Mouse (Mus musculus): ENCODE data around the gene Cdh20. TPM values are rescaled to one million over a fixed set of nuclear protein-coding genes. Genes with fewer than 3 reads are reported as not detected.
A peak's percentile ranks its signal among the peaks of the same experiment; 100 is the strongest.
"Not testable (repeated sequence)": the region's sequence is repeated elsewhere in the genome, so short reads cannot be mapped to it uniquely, and the experiment has no call there.

The Cdh20 gene
- polyA plus RNA-seq, 1 experiment from 2014 or later: 1.8 TPM

GRCm38 (mm10) chr1:104944470-104945109 is 176.3 kb downstream of the Cdh20 start:
- Histone ChIP-seq H3K36me3 (ENCODE audit: control insufficient read depth, insufficient read depth) (no peaks in the 10 kb centered on the region), H3K4me1 (replicated peaks; ENCODE audit: control insufficient read depth, insufficient read depth, low read length) (0 out of 2 replicates have a peak, but pooled peaks cover 4% of the 10 kb centered on the region), H3K4me2 (ENCODE audit: low read length) (no peak overlapping the region), H3K9ac (replicated peaks; ENCODE audit: low read depth, low read length) (no peak overlapping the region), H3K9me3 (ENCODE audit: control insufficient read depth, low read length) (no peaks in the 10 kb centered on the region), H3K4me3 (replicated peaks; ENCODE audit: low read length) (no peak overlapping the region), H3K27me3 (replicated peaks; ENCODE audit: control insufficient read depth, insufficient read depth, low read length) (no peaks in the 10 kb centered on the region), H3K27ac (ENCODE audit: low read length) (no peak overlapping the region)
- ATAC-seq: peak; percentile 97
- WGBS: 2% methylated on average over 2 of the region's 2 CpGs

DNA sequence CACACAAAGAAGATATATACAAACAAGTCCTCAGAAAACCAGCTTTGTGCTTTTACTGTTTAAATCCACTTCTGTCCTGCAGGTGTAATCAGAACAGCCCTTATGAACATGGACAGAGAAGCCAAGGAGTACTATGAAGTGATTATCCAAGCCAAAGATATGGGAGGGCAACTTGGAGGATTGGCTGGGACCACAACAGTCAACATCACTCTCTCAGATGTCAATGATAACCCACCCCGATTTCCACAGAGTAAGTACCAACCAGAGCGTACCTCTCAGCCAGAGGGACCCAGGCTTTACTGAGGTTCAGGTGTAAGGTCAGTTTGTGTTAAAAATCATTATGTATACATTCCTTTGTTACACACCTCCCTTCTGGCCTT is 176.8 kb downstream of the Cdh20 start:
- peak; percentile 60 for ATAC-seq
- Histone ChIP-seq H3K4me2 (ENCODE audit: low read length) (no peak overlapping the region), H3K4me1 (replicated peaks; ENCODE audit: control insufficient read depth, insufficient read depth, low read length) (0 out of 2 replicates have a peak, but pooled peaks cover 4% of the 10 kb centered on the region), H3K4me3 (replicated peaks; ENCODE audit: low read length) (no peak overlapping the region), H3K9ac (replicated peaks; ENCODE audit: low read depth, low read length) (no peak overlapping the region), H3K36me3 (ENCODE audit: control insufficient read depth, insufficient read depth) (no peaks in the 10 kb centered on the region), H3K27me3 (replicated peaks; ENCODE audit: control insufficient read depth, insufficient read depth, low read length) (no peaks in the 10 kb centered on the region), H3K9me3 (ENCODE audit: control insufficient read depth, low read length) (no peaks in the 10 kb centered on the region), H3K27ac (ENCODE audit: low read length) (no peak overlapping the region)
- 98% methylated on average over 2 of the region's 2 CpGs for WGBS

DNA sequence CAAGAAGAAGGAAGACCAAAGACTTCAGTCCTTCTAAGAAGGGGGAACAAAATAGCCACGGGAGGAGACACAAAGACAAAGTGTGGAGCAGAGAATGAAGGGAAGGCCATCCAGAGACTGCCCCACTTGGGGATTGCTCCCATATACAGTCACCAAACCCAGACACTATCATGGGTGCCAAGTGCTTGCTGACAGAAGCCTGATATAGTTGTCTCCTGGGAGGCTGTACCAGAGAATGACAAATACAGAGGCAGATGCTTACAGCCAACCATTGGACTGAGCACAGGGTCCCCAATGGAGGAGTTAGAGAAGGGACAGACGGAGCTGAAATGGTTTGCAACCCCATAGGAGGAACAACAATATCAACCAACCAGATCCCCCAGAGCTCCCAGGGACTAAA is 181.3 kb downstream of the Cdh20 start:
- WGBS: 82% methylated on average over 2 of the region's 2 CpGs
- ATAC-seq: not testable (repeated sequence)

DNA sequence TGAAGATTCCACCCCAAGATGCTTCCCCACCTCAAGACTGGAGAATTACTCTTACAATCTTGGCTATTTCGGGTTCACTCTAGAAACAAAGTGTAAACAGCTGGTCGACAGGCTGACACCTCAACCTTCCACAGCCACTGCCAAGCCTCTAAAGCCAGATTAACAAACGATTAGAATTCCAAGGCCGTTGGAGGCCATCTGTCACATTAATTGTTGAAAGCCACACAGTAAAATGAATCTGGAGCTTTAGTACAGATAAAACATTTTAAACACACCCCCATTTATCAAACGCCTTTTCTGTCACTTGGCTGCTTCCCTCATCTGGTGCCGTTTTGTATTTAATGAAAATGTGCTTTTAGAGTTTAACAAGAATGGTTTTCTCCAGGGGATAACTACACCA is 188.7 kb downstream of the Cdh20 start:
- no peaks in the 10 kb centered on the region for H3K9me3 ChIP-seq (ENCODE audit: control insufficient read depth, low read length)
- peak; percentile 58 for ATAC-seq
- no peaks in the 10 kb centered on the region for H3K27me3 ChIP-seq (replicated peaks; ENCODE audit: control insufficient read depth, insufficient read depth, low read length)
- H3K4me2 ChIP-seq (ENCODE audit: low read length): no peak overlapping the region
- H3K4me3 ChIP-seq (replicated peaks; ENCODE audit: low read length): no peak overlapping the region
- H3K4me1 ChIP-seq (replicated peaks; ENCODE audit: control insufficient read depth, insufficient read depth, low read length): peaks cover 3% of the 10 kb centered on the region; the same call in 1 of the 2 replicates
- no peaks in the 10 kb centered on the region for H3K36me3 ChIP-seq (ENCODE audit: control insufficient read depth, insufficient read depth)
- H3K27ac ChIP-seq (ENCODE audit: low read length): no peak overlapping the region
- no peak overlapping the region for H3K9ac ChIP-seq (replicated peaks; ENCODE audit: low read depth, low read length)
- 15% methylated on average over 6 of the region's 6 CpGs for WGBS

More for the DNA sequence above, 181.3 kb downstream of the Cdh20 start:
- H3K27ac ChIP-seq (ENCODE audit: low read length); H3K36me3 ChIP-seq (ENCODE audit: control insufficient read depth, insufficient read depth); H3K4me3 ChIP-seq (replicated peaks; ENCODE audit: low read length); H3K9ac ChIP-seq (replicated peaks; ENCODE audit: low read depth, low read length); H3K4me2 ChIP-seq (ENCODE audit: low read length); H3K9me3 ChIP-seq (ENCODE audit: control insufficient read depth, low read length); H3K27me3 ChIP-seq (replicated peaks; ENCODE audit: control insufficient read depth, insufficient read depth, low read length); H3K4me1 ChIP-seq (replicated peaks; ENCODE audit: control insufficient read depth, insufficient read depth, low read length): not testable (repeated sequence)

DNA sequence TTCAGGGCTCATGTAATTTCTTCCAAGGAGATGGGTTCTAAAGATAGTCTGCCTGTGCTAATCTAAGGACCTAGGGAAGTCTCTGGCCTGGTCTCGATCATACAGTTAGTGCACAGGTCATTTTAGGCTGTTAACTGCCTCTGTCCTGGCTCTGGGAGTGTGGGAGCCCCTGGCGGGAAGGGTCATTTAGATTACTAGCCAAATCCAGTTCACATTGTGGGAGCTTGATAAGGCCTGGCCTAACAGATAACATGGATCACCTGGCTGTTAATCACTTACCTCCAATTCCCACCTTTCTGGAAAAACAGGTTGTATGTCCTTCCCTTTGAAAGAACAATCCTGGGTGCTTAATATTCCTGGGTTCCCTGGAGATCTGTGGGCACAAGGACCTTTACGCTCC is 193.3 kb downstream of the Cdh20 start:
- no peak for ATAC-seq
- no peak overlapping the region for H3K4me2 ChIP-seq (ENCODE audit: low read length)
- H3K36me3 ChIP-seq (ENCODE audit: control insufficient read depth, insufficient read depth): no peaks in the 10 kb centered on the region
- H3K9ac ChIP-seq (replicated peaks; ENCODE audit: low read depth, low read length): no peak overlapping the region
- H3K4me1 ChIP-seq (replicated peaks; ENCODE audit: control insufficient read depth, insufficient read depth, low read length): peaks cover 3% of the 10 kb centered on the region; the same call in 1 of the 2 replicates
- H3K27me3 ChIP-seq (replicated peaks; ENCODE audit: control insufficient read depth, insufficient read depth, low read length): no peaks in the 10 kb centered on the region
- no peak overlapping the region for H3K4me3 ChIP-seq (replicated peaks; ENCODE audit: low read length)
- no peaks in the 10 kb centered on the region for H3K9me3 ChIP-seq (ENCODE audit: control insufficient read depth, low read length)
- WGBS: 88% methylated on average over 3 of the region's 3 CpGs
- H3K27ac ChIP-seq (ENCODE audit: low read length): no peak overlapping the region

DNA sequence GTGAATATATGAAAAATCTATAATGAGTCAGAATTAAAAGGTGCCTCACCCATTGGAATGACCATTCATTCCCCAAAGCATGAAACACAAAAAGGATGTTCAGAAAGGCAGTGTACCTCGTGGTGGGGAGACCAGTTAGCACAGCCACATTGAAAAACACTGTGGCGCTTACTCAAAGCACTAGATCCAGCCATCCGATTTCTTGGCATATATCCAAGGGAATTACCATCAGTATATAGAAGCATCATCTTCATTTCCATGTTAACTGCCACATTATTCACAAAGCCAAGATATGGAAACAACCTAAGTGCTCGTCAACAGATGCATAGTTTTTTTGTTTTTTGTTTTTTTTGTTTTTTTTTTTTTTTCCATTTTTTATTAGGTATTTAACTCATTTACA is 193.9 kb downstream of the Cdh20 start:
- 0 out of 2 replicates have a peak, but pooled peaks have one; percentile 49 for ATAC-seq
- Histone ChIP-seq H3K4me3 (replicated peaks; ENCODE audit: low read length) (no peak overlapping the region), H3K36me3 (ENCODE audit: control insufficient read depth, insufficient read depth) (no peaks in the 10 kb centered on the region), H3K27ac (ENCODE audit: low read length) (no peak overlapping the region), H3K9me3 (ENCODE audit: control insufficient read depth, low read length) (no peaks in the 10 kb centered on the region), H3K4me1 (replicated peaks; ENCODE audit: control insufficient read depth, insufficient read depth, low read length) (no peaks in the 10 kb centered on the region), H3K27me3 (replicated peaks; ENCODE audit: control insufficient read depth, insufficient read depth, low read length) (no peaks in the 10 kb centered on the region), H3K9ac (replicated peaks; ENCODE audit: low read depth, low read length) (no peak overlapping the region), H3K4me2 (ENCODE audit: low read length) (no peak overlapping the region)
- 51% methylated on average over 4 of the region's 4 CpGs for WGBS

- Histone ChIP-seq H3K4me2 (ENCODE audit: low read length) (no peak overlapping the region), H3K9me3 (ENCODE audit: control insufficient read depth, low read length) (no peaks in the 10 kb centered on the region), H3K4me3 (replicated peaks; ENCODE audit: low read length) (no peak overlapping the region), H3K27me3 (replicated peaks; ENCODE audit: control insufficient read depth, insufficient read depth, low read length) (no peaks in the 10 kb centered on the region), H3K27ac (ENCODE audit: low read length) (no peak overlapping the region), H3K9ac (replicated peaks; ENCODE audit: low read depth, low read length) (no peak overlapping the region), H3K4me1 (replicated peaks; ENCODE audit: control insufficient read depth, insufficient read depth, low read length) (no peaks in the 10 kb centered on the region), H3K36me3 (ENCODE audit: control insufficient read depth, insufficient read depth) (no peaks in the 10 kb centered on the region)
- WGBS: 35% methylated on average over 2 of the region's 2 CpGs
- peak; percentile 72 for ATAC-seq
Measured at GRCm38 (mm10) chr1:104979068-104979467, 210.7 kb downstream of the Cdh20 start.

GRCm38 (mm10) chr1:104980273-104980672 is 211.9 kb downstream of the Cdh20 start:
- Histone ChIP-seq H3K9me3 (ENCODE audit: control insufficient read depth, low read length) (no peaks in the 10 kb centered on the region), H3K4me3 (replicated peaks; ENCODE audit: low read length) (no peak overlapping the region), H3K36me3 (ENCODE audit: control insufficient read depth, insufficient read depth) (no peaks in the 10 kb centered on the region), H3K9ac (replicated peaks; ENCODE audit: low read depth, low read length) (no peak overlapping the region), H3K4me2 (ENCODE audit: low read length) (no peak overlapping the region), H3K4me1 (replicated peaks; ENCODE audit: control insufficient read depth, insufficient read depth, low read length) (no peaks in the 10 kb centered on the region), H3K27me3 (replicated peaks; ENCODE audit: control insufficient read depth, insufficient read depth, low read length) (no peaks in the 10 kb centered on the region), H3K27ac (ENCODE audit: low read length) (no peak overlapping the region)
- no peak for ATAC-seq
- 91% methylated on average over 1 of the region's 1 CpGs for WGBS

DNA sequence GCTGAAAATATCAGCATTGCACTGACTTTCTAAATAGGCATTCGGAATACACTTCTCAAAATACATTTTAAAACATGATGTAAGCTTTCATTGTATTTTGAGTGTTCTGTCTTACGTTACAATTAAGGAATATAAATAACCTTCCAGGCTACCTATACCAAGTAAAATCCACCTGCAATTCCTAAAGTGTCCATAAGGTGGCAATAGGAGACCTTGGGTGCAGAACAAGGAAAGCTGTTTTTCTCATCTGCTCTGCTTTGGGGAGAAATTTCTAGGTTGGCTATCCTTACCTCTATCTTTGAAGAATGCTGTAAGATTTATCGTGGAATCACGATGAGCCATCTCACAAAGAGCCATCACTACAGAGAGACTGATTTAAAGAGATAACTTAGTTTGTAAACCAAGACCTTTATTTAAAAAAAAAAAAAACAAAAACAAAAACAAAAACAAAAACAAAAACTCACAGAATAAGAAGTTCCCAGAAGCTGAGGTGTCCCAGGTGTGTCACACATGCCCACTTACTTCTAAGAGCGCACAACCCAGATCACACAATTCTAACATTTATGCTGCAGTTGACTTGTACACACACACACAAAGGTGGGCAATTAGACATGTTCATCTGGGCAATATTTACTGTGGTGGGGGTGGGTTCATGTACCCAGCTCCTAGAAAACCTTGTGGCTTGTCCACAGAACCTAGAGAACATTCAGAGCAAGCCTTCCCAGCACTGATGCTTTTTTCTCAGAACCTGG is 218.1 kb downstream of the Cdh20 start:
- H3K27ac ChIP-seq (ENCODE audit: low read length): no peak overlapping the region
- WGBS: 34% methylated on average over 5 of the region's 5 CpGs

More for the DNA sequence above, 218.1 kb downstream of the Cdh20 start:
- no peak overlapping the region for H3K9ac ChIP-seq (replicated peaks; ENCODE audit: low read depth, low read length)
- no peaks in the 10 kb centered on the region for H3K27me3 ChIP-seq (replicated peaks; ENCODE audit: control insufficient read depth, insufficient read depth, low read length)
- no peaks in the 10 kb centered on the region for H3K36me3 ChIP-seq (ENCODE audit: control insufficient read depth, insufficient read depth)
- H3K4me2 ChIP-seq (ENCODE audit: low read length): no peak overlapping the region
- H3K4me3 ChIP-seq (replicated peaks; ENCODE audit: low read length): no peak overlapping the region
- no peaks in the 10 kb centered on the region for H3K9me3 ChIP-seq (ENCODE audit: control insufficient read depth, low read length)
- H3K4me1 ChIP-seq (replicated peaks; ENCODE audit: control insufficient read depth, insufficient read depth, low read length): no peaks in the 10 kb centered on the region
- peak; percentile 89 for ATAC-seq
